Mouse (Mus musculus): ENCODE data around the gene Vmn2r116.
"Not testable (repeated sequence)": the region's sequence is repeated elsewhere in the genome, so short reads cannot be mapped to it uniquely, and the experiment has no call there.

Vmn2r116 gene

GRCm38 (mm10) chr17:23384304-23384703, at the start of gene Vmn2r116:
Vmn2r116 (plus strand) TSS chr17:23384604.
- not testable (repeated sequence) for DNase-seq (ENCODE audit: low spot score)

GRCm38 (mm10) chr17:23343441-23343840, 41.0 kb upstream of the Vmn2r116 start, which contains the start of gene Vmn2r115:
Vmn2r115 (plus strand) TSS chr17:23343741.
- DNase-seq (ENCODE audit: low spot score) = not testable (repeated sequence)

GRCm38 (mm10) chr17:23351644-23352043, 32.8 kb upstream of the Vmn2r116 start:
- no peak for DNase-seq (ENCODE audit: low spot score)

GRCm38 (mm10) chr17:23433150-23433679, 48.8 kb downstream of the Vmn2r116 start:
- no peak for DNase-seq (ENCODE audit: low spot score)

Measured in retina, embryonic 14.5 days (tissue).